Mouse (Mus musculus) adrenal gland, adult (tissue): ENCODE results near the gene Lif.
A peak's percentile ranks its signal among the peaks of the same experiment; 100 is the strongest.

Experiments
- DNase-seq, 2 experiments: peaks; one replicate each; pipeline ENCODE4 v3.0.0; 2022 to 2023; ENCODE audit warnings: low spot score in 1 of 2; ENCODE audit not compliant: inconsistent age in 2 of 2

Gene Lif

DNA sequence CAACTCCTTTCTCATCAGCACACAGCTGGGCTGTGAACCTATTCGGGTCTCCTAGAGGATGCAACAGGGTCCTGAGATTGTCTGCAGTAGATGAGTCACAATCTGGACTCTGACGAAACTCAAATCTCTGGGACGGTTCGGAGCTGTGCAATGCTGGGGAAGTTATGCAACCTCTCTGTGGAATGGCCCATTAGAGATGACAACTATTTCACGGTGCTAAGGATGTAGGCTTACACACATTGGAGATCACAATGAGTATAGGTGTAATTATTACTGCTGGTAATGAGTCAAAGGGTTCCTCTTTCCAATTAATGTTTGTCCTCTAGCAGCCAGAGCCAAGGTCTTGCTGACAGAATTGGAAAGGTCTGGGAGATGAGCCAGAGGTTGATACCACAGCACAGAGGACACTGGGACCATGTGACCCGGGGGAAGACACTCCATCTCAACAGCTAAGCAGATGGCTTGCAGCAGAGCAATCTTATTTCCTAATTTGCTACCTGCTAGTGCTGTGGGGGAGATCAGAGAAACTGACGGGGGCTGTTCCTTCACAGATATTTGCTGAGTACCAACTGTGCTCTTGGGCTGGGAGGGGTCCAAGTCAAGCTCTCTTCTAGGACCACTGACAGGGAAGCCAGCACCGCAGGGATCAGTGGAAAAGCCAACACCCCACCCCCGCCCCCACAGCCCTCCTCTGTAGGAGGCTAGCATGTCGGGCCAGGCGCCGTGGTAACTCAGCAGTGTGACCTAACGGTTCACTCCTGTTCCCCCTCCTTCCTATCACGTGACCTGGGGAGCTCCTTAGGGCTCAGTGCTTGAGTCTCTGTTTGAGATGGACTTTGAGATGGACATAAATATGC lies 37.4 kb downstream of the Lif start:
- DNase-seq, result peak; percentile 83 to 92

DNA sequence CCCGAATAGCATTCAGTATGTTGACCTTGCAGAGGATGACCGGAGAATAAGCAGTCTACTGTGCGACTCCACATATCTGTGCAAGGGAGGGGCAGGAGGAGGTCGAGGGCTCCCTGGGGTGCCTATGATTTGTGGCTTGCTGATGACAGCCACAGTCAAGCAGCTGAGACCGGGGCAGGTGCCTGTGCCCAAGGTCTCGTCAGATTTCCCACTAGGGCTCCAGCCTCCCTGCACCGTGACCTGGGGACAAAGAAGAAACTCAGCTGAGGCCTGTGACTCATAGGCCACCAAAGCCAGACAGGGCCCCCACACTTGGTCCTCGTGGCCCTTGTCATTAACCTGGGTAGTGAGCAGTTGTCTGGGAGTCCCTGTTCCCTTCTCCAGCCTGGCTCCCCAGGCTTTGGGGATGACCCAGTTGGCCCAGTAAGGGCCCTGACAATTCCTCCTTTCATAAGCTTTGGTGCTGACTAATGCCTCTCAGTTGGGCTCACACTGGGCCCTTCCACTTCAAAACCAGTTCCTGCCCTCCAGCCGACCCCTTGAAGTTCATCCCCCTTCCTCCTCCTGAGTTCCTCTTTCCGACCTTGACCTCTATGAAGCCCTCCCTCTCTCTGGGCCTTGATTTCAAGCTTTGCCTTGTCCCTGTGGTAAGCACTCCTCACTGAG lies 39.4 kb downstream of the Lif start:
- DNase-seq, result peak; percentile 78 to 85

DNA sequence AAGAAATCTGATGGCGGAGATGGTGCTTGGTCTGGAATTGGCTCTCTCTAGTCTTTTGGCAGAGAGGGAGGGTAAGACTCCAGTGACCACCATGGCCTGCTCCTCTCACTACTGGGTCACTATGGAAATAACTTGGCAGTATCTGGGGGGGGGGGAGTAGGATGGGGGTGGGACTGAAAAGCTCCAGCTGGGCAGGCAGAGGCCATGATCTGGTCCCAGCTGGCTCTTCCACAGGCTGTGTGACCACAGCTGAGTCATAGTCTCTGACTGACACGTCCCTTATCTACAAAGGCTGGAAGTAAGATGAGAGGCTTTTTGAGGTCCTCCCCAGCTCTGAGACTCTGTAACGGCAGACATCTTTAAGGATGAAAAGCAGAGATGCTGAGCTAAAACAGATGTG lies 40.4 kb downstream of the Lif start:
- peak; percentile 65 to 71 for DNase-seq

DNA sequence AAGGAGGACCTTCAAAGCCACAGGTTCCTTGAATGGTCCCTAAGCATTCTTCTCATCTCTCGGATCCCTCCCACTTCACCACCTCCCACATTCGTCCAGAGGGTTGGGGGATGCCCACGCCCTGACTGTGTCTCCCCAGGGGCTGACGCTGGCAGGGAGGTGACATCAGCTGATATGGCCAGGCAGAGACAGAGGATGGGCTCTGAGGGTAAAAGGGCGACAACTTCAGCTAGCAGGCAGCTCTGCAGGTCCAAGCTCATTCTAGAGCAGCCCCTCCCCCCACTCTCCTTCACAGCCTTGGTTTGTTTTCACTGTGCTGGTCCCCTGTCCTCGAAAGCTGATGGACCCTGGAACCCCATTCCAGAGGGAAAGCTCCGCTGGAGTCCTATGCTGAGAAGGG lies 41.3 kb downstream of the Lif start:
- DNase-seq, result peak; percentile 24 to 47

DNA sequence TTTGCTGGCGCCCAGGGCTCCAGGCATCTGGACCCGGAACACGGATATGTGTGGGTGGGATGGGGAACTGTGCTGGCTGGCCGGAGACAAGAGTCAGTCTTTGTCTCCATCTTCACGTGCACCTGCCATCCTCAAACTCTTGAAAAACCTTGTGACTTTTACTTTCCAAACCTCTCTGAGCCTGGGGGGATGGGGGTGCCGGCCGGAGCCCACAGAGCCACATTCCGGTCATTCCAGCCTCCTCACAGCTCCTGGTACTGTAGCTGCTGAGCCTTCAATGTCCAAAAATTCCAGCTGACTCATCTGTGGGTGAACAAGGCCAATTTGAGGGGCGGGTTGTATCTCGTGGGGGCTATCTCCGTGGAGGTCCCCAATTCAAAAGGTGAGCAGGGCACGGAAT lies 41.8 kb downstream of the Lif start:
- DNase-seq, result peak; percentile 53 to 62

DNA sequence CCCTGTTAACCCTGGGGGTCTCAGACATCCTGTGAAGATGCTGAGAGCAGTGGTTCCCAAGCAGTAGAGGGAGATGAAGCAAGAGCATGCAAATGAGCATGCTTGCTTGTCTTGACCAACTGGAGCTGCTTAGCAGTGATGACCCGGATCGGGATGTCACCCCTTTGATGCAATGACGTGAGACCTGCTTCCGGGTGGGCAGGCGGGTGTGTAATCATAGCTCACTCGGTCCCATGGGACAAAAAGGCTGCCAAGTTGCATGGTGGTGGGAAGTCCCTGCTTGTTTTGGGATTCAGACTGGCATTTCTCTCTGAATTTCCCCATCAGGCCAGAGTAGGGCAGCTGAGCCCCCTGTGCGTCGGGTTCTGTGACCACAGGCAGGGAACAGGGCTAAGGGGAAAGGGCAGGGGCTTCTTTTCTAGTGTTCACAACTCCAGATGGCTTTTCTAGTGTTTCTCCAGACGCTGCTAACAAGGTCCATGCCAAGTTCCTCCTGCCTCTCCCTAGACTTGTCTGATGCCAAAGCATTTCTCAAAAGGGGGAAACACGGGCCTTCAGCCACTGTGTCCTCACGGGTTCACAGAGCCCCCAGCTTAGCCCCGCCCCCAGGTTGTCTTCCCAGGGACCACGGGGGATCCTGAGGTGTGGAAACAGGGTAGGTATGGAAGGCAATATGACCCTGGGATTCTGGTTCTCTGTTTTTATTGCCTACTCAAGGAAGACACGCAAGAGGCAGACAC lies 42.5 kb downstream of the Lif start:
- peak in 1 of 2 experiments; percentile 39 for DNase-seq

DNA sequence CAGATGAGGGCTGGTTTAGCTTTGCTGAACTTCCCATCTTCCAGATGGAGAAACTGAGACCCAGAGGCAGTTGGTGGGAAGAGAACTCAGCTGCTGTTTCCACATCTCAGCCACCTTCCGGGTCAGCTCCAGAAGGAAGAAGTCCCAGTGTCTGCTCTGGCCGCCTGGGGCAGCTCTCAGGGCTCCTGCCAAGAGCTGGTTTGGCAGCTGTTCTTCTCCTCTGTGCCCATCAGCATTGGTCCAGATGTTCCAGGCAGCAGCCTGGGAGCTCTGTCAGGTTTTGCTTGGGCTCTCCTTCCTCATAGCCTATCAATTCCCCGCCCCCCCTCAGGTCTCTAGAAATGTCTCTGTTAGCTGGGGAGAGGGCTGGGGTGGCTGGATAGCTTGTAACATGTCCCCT lies 43.3 kb downstream of the Lif start:
- no peak for DNase-seq

DNA sequence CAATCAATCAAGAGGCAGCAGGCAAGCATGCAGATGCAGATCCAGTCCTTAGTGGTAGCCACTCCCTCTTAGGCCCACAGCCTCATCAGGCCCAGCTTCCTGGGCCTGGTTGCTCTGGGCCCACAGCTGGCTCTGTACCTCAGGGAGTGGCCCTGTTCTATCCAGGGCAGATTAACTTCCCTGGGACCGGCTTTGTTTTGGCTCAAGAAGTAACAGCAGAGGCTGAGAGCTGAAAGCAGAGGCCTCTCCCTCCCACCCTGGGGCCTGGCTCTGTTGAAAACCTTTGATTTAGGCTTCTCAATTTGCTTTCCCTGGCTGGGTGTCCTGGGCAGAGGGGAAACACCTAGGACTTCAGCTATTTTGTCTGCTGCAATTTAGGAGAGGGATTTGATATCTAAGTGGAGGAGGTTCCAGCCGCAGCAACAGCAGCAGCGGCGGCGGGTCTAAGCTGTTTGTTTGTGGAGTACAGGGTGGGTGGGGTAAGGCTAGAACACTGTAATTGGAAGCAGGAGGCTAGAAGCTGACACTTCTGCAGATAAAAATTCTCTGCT lies 45.1 kb downstream of the Lif start:
- DNase-seq, result peak in 1 of 2 experiments; percentile 44

DNA sequence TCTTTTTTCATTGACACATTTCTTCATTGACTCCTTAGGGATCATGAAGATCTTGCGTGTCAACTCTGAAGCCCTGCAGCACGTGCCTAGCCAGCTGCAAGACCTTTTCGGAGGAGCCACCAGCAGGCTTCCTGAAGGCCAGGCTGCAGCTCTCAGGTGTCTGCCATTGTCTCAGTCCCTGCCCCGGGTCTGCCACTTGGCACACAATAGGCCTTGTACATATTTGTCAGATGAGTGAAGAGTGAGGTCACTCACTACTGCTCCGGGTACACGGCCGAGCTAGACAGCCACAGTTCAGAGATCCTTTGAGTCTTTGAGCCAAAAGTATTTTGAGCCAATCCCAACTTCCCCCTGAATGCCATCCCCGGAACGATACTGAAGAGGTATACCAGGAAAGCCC lies 45.7 kb downstream of the Lif start:
- peak; percentile 68 to 77 for DNase-seq

DNA sequence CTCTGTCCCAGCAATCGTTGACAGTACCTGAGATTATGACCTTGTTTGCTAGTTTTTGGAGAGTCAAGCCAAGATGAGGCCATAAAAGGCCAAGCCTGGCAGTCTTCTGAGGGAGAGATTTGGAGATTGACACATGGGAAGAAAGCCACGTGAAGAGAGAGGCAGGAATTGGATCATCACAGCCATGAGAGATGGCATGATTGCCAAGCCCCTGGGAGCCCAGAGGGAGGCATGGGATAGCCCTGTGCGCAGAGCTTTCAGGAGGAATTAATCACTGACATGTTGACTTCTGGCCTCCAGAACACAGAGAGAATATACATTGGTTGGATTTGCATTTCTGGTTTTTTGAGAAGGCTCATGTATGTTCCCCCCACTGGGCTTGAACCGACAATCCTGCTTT lies 46.8 kb downstream of the Lif start:
- DNase-seq, result no peak

DNA sequence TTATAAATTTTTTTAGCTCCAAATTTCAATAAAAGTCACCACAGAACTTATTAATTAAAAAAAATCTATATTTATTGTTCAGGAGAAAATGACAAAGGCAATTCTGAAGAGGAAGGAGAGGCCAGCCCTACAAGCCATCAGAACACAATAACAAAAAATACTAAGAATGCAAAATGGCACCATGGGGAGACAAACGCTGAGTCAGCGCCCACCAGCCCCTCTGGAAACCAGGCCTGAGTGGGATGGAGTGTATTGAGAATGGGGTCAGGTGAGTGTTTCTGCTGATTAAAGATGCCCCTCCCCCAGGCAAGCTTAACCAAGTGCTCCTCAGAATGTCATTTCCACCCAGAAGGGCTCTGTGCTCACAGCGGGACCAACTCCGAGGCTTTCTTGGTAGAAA lies 47.7 kb downstream of the Lif start:
- no peak for DNase-seq

DNA sequence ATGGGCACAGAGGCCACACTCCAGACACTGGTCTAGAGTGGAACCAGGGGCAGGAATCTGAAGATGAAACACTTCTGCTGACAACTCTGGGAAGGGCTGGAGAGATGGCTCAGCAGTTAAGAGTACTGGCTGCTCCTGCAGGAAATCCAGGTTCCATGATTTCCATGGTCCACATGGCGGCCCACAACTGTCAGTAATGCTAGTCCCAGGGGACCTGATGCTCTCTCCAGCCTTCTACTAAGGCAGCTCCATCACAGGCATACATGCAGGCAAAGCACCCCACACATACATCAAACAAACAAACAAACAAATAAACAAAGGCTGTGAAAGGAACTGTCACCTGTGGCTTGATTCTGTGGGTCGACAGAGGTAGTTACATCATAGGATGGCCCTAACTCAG lies 48.7 kb downstream of the Lif start:
- no peak for DNase-seq

DNA sequence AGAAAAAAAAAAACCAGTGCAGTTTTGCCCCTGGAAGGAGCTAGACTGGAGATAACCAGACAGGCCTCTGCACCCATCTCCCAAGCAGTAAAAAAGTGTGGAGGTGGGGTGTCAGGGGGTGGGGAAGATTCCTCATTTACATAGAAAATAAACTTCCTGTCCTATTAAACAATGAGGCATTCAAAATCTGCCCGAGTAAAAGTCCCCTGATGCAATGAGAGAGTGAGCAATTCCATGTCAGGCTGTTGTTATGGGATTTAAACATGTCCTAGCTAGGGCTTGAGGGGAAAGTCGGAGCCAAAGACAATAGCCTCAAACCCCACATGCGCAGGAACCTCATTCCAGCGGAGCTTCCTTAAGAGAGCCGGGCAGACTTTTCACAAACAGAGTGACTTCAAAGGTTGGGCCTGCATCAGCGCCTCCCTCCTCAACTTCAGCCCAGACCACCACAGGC lies 50.7 kb downstream of the Lif start:
- no peak for DNase-seq

DNA sequence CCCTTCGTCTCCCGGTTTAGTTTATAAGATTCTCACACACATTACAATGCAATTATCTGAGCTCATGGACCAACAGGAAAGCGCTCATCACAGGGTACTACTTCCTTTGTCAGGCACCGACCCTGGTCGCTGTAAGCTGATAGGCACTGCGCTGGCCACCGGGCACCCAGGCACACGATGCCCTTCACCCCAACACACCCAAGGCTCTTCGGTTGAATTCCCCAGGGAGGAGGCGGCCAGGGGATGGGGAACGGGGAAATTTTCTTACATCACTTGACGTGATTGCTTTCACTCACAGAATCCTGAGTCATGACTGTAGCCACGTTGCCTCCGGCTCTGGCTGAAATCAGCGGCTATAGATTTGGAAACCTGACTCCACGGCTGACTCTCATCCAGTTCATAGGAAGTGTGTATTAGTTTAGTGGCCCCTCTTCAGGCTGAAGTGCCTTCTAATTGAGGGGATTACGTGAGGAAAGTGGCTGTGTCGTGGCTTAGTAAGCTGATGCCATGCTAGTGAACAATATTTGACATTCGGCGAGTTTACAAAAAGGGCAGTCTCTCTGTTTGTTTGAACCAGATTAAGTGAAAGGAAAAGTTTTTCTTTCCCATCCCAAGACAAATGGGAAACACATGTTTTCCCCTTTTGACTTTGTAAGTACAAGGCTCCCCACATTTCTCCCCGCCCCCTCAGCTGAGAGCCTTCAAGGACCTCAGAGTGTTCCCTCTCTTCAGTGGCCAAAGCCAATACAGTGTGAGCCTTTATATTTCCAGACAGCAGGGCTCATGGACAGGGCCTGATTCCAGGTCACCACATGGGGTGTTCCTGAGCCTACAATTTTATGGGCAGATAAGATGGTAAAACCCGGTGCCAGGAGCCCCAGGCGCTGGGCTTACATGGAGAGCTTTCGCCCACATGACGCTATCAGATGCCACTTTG lies 51.4 kb downstream of the Lif start:
- DNase-seq, result peak in 1 of 2 experiments; percentile 29

DNA sequence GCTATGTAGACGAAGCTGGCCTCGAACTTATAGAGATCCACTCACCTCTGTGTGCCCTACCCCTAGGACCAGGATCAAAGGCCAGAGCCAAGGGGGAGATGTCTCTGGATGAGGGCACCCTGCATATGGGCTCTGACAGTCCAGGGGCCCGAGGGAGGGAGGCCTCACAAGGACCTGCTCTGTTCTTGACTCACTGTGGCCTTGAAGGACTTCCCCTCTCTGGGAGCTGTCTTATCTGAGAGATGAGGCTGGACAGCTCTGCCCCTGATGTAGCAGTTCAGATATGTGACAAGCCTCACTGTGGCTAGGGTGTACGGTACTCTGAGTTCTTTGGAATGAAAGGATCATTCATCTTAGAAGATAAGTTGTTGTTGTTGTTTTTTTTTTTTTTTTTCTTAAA lies 52.3 kb downstream of the Lif start:
- DNase-seq, result peak in 1 of 2 experiments; percentile 73

DNA sequence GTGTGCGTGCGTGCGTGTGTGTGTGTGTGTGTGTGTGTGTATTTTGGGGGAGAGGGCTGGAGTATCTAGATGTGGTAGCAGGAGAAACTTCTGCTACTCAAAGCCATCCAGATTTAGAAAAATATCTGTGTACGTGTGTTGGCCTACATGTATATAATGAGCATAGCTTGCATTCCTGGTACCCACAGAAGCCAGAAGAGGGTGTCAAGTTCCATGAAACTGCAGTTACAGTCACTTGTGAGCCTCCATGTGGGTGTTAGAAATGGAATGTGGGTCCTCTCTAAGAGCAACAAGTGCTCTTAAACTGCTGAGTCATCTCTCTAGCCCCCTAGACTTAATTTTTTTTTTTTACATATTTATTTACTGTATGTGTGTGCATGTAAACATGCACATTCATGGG lies 53.0 kb downstream of the Lif start:
- no peak for DNase-seq

DNA sequence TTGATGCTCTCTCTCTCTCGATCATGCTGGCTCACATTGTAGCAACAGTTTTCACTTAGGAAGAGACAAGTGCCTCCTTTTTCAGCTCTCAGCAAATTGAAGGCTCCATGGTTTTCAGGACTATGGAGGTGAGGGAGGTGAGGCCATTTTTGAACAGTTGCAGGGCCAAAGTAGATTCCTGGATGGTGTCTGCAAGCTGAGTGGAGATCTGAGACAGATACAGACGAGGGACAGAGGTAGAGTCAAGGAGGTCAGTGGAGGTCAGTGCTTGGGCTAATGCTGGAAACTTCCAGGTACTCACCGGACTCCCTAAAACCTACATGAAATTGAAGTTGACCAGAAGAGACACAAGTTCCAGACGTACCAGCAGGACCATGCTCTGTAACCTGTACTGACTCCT lies 54.8 kb downstream of the Lif start:
- DNase-seq, result no peak

DNA sequence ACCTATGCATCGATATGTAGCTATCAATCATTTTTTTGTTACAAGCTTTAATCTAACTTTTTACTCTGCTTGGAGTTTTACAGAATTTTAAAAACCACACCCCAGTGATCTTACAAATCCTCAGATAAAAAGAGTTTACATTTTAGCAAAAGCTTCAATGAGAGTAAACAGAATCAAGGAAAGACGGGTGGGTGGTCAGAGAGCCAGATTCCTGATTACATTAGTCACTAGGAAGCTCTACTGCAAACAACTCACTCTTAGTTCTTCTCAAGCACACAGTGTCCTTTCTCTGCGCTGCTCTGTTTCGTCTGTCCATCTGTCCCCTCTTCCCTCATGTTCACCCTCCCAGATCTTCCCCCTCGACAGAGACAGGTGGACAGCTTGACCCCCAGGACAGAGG lies 59.9 kb downstream of the Lif start:
- no peak for DNase-seq

DNA sequence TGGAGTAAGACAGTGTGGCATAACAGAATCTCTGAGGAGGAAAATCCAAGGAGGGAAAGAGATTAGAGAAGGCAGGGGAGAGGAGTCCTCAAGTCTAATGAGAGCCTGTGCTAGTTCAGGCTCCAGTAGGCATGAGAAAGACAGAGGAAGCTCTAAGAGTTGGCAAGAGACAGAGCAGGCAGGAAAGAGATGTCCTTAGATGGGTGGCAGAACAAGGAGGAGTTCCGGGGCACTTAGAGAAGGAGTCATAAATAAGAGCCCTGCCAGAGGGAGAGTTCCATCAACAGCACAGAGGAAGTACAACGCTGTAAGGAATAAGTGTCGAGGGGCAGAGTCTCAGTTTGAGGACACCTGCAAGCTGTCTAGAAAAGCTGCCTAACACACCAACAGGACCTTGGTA lies 60.7 kb downstream of the Lif start:
- no peak for DNase-seq

DNA sequence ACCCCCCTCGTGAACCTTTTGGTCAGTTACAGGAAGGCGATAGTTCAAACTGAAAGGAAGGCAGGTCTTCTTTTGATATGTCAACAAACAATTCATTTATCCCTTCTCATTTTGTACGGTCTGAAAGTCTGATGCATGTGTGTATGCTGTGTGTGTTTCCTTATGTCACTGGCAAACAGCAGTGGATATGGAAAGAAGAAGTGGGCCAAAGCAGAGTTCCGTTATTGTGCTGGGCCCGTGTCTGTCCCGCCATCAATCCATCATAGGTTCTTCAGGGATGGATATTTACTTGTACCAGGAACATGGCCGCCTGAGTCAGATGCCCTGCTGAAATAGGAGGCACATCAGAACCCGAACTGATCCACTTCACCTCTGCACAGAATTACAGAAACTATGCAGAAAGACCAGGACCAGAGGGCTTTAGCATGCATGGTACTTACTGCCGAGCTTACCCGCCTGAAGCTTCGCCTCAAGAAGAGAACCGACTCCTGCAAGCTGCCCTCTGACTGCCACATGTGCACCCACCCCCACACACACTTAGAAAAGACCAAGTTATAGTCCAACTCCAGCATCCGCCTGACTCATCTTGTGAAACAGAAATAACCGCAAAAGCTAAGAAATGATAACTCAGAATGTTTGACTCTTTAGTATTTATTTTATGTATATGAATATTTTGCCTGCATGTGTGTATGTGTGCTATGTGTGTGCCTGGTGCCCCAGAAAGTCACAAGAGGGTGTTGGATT lies 62.0 kb downstream of the Lif start:
- DNase-seq, result no peak
